In the genomic region with DNA sequence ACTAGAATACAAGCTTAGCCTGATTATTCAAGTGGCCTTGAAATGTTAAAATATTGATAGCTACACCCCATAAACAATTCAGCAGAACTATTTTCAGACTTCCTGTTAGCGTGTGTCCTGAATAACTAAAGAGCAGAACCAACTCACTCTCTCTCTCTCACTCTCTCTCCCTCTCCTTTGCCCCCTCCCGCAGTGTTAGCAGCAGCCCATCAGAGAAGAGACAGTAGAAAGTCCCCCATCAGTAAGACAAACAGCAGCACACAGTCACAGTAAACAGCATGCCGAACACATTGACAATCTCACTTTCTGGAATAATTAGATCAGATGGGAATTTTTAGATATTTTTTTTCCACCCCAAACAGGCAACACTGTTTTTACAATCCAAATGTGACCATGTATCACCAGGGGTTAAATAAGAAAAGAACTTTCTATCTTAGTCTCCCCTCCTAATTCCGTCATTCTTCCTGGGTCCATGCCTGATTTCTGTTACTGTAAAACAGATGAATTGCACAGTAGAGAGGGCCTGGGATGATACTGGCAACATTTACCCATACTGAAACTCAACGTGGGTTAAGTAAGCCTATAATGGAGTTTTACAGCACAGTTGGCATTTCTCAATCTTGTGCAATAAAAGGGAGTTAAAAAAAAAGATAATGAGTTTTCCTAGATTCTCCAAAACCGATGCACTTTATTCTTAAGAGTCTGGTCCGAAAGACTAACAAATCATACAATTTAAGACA, we compare ENCODE assay signal across 7 mouse cellular contexts. TPM values are rescaled to one million over a fixed set of nuclear protein-coding genes. Genes with fewer than 3 reads are reported as not detected.
DNase-seq lines count a peak whose midpoint lies in the region; ATAC-seq lines count a peak whose summit lies in the region.

No protein-coding gene starts in this region.

- ATAC-seq in forebrain, embryonic 13.5 days = no peak

- peak; percentile 39 for DNase-seq in thymus, postnatal 0 days (ENCODE audit: low spot score)
- DNase-seq in thymus, postnatal 36 days = no peak
- peak; percentile 31 for DNase-seq in large intestine, adult 2 months (ENCODE audit: low read depth, low spot score)
- DNase-seq in natural killer cell, adult 2 months (ENCODE audit: low spot score in 2 of 2) = peak; percentile 12 to 16
- DNase-seq in ovary, postnatal 10 days (ENCODE audit: low spot score) = no peak
- DNase-seq in ovary, postnatal 36 days (ENCODE audit: low spot score) = no peak

- WGBS in forebrain, embryonic 13.5 days = 44% methylated on average over 7 of the region's 7 CpGs
- WGBS in large intestine, adult 2 months = 6% methylated on average over 7 of the region's 7 CpGs

- H3K9ac ChIP-seq in forebrain, embryonic 13.5 days = peak overlapping the region; percentile 95; the same call in 1 of the 2 replicates

- H3K27ac ChIP-seq in forebrain, embryonic 13.5 days = no peak overlapping the region

- H3K4me2 ChIP-seq in forebrain, embryonic 13.5 days = peak overlapping the region; percentile 99

- no peaks in the 10 kb centered on the region for H3K9me3 ChIP-seq in forebrain, embryonic 13.5 days (replicated peaks)

- H3K27me3 ChIP-seq in forebrain, embryonic 13.5 days = 0 out of 2 replicates have a peak, but pooled peaks cover 3% of the 10 kb centered on the region

- peak overlapping the region; percentile 86 for H3K4me3 ChIP-seq in forebrain, embryonic 13.5 days

- peaks cover 4% of the 10 kb centered on the region for H3K36me3 ChIP-seq in forebrain, embryonic 13.5 days (ENCODE audit: poor library complexity, severe bottlenecking)

- H3K4me1 ChIP-seq in forebrain, embryonic 13.5 days = peaks cover 20% of the 10 kb centered on the region

RNA-seq across cellular contexts. Expression of gene Sgpp1, which starts 2.0 kb away (rescaled TPM):
- 30.9 and 33.5 TPM in 2 replicates for polyA plus RNA-seq in thymus, postnatal 0 days (2015; fragmentation: Nextera tagmentation; extraction: Ambion mirVana)
- 9.3 and 10.1 TPM in 2 replicates for polyA plus RNA-seq in forebrain, embryonic 13.5 days (2015; fragmentation: Nextera tagmentation; extraction: Ambion mirVana)
- polyA plus RNA-seq in large intestine, adult 2 months (2012; rRNA removed) = 20.7 and 25.7 TPM in 2 replicates

Comparison
In these comparisons a context has a peak if more than half of its experiments do, and no peak if none do; other contexts are left out.
1. DNase-seq: peak in thymus, postnatal 0 days (single experiment), large intestine, adult 2 months (single experiment) and natural killer cell, adult 2 months (2 of 2); none in thymus, postnatal 36 days (0 of 2), ovary, postnatal 10 days (single experiment) and ovary, postnatal 36 days (single experiment).